Mouse (Mus musculus): ENCODE measurements at regions not wholly inside any gene's neighbourhood (a gene's known extent, or its start where the extent isn't known, plus 50 kb on each side); places are given as distances from the start of the nearest gene placed in this dataset.
A peak's percentile ranks its signal among the peaks of the same experiment; 100 is the strongest.
"Not testable (repeated sequence)": the region's sequence is repeated elsewhere in the genome, so short reads cannot be mapped to it uniquely, and the experiment has no call there.

DNA sequence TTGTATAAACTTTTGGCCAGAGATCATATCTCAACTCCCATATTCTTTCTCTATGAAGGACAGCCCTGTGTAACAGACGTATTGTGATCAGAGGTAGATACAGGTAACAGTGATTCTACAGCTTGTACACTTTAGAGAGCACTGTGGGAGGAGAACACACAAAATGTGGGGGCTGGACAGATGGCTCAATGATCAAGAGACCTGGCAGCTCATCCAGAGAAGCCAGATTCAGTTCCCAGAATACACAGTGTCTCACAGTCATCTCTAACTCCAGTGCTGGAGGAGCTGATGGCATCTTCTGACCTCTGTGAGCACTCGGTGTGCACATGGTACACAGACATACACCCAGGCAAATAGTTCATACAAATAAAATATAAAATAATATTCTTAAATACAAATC is 102.5 kb upstream of the Fam78b start:
- intact Hi-C loops (cut with DNase I) = no loop called here
- no peak for DNase-seq

DNA sequence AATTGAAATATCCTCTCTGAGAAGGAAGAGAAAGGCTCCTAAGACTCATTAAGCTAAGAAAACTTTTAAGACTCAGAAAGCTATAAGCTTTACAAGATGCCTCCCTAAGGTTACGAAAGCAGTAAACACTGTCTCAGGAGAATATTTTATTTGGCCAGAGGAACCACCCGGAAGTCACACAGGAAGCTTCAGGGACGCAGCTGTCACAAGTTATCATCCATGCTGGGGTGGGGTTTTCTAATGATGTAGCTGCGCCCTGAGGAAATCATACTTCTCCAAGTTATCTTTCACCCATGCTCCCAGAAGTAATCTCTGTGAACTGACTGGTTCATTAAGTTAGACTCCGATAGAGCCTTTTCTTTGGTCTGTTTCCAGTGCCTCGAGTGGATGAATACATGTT is 102.0 kb upstream of the Fam78b start:
- DNase-seq = no peak
- intact Hi-C loops (cut with DNase I) = no loop called here

DNA sequence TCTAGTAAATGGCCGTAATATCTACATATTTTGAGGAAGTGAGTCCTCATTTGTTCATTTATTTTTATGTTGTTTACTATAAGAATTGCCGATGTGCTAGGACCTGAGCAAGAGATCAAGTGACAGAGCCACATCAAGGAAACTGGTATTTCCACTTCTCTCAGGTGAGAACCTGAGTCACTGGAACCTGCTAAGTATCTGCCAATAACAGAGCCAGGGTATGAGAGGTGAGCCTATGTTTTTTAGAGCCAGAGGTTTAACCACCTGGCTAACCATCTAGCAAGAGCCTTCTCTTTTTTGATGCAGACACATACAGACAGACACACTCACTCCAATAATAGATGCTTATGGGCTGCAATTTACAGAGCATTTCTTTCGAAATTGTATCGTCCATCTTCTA is 101.2 kb upstream of the Fam78b start:
- intact Hi-C loops (cut with DNase I) = loop anchor here (2.0 kb wide), 1 partner anchor 35 kb away; no protein-coding TSS in a partner anchor

DNA sequence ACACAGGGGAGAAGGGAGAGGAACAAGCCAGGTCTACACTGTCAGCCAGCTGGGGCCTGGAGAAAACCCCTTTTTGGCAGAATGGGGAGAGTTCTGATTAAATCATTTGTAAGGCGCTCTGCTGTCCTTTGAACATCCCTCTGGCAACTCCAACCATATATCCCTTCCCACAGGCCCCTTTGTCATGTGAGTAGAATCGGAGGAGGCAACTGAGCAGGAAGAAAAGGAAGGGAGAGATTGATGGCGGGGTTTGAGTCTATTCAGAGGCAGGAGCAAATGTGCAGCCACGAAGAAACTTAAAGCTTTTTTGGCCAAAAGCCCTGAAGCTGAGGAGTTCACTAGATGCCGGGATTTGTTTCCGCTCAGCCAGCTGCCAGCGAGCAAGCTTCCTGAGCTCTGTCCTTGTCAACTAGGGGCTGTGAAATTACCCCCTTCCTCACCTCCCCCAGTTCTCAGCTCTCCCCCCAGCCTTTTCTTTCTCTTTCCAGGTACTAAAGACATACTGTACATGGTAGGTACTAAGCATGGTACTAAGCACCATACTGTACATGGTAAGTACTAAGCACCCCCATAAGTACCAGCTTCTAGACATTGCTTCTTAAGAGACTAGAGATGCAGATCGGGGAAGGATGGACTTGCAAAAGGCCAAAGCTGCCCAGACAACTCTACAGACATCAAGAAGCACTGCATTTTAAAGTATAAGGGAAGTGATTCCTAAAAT is 100.6 kb upstream of the Fam78b start:
- DNase-seq = peak; percentile 33
- intact Hi-C loops (cut with DNase I) = loop anchor here (2.0 kb wide), 1 partner anchor 36 kb away; no protein-coding TSS in a partner anchor

More for the DNA sequence above, 101.2 kb upstream of the Fam78b start:
- DNase-seq = no peak

DNA sequence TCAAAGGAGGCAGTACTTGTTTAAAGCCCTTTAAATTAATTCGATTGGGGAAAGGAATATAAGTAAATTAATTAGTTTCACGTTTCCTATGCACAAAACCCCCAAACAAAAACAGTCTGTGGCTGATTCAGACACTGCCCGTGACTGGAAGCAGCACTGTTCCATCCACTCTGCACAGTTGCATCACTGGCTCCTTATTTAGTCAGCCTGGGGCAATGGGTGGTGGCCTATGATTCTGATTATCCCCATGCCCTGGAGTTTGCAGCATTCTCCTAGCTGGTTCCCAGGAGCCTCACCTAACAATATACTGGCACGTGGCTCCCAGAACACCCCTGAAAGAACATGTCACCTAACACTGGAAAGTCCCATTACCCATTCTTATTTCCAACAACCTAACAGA is 99.6 kb upstream of the Fam78b start:
- intact Hi-C loops (cut with DNase I) = loop anchor here (2.0 kb wide), 1 partner anchor 37 kb away; no protein-coding TSS in a partner anchor
- DNase-seq = no peak

DNA sequence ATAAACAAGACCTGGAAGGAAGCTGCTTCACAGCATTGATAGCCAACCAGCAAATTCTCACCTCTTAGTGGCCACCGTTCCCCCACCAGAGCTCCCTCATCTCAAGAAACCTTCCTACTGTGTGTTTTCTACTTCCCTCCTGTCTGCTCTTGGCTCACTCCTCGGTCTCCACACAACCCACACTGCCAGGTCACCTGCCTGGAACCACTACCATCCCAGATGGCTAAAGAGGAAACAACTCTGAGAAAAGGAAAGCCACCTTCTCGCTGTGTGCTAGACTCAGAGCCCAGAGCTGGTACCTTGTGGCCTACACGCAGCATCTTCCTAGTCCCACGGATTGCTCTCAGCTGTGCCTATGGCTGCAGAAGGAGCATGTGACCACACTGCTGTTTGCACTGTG is 97.8 kb upstream of the Fam78b start:
- no peak for DNase-seq
- intact Hi-C loops (cut with DNase I) = no loop called here

DNA sequence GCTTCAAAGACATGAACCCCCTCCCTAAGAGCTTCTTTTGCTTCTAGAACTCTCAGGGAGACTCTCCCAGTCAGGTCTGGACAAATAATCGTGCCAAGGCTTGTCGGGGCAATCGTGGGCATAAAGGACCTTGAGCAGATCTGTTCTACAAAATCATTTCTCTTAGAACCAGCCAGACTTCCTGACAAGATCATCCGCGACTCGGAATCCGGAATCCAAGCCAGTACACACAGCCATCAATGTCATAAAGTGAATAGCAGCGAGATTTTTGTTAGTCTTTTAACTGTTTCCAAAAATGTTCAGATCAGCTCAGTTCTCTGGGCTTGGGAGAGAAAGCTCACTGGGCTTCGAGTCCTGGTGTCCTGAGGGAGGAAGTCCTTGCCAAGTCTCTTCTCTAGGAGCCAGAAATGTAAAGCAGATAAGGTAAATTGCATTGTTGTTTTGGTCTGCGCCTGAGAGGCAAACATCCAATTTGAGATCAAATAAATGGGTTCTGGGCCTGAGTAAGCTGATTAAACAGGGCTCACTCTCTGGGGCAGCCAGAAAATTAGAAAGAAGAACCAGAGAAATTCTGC is 92.9 kb upstream of the Fam78b start:
- intact Hi-C loops (cut with DNase I) = no loop called here
- DNase-seq = peak; percentile 3

DNA sequence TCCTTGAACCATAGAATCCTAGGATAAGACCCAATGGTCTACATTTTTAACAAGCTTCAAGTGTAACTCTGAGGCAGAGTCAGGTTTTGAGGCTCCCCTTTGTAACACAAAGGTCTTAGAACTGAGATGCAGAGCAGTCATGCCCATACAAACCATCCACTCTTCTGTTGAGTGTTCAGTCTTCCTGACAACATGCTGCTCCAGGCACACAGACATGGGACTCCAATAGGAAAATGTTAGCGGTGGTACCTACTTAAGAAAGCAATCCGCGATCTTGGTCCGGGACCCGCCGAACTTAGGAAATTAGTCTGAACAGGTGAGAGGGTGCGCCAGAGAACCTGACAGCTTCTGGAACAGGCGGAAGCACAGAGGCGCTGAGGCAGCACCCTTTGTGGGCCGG is 89.0 kb upstream of the Fam78b start:
- intact Hi-C loops (cut with DNase I); DNase-seq: not testable (repeated sequence)

DNA sequence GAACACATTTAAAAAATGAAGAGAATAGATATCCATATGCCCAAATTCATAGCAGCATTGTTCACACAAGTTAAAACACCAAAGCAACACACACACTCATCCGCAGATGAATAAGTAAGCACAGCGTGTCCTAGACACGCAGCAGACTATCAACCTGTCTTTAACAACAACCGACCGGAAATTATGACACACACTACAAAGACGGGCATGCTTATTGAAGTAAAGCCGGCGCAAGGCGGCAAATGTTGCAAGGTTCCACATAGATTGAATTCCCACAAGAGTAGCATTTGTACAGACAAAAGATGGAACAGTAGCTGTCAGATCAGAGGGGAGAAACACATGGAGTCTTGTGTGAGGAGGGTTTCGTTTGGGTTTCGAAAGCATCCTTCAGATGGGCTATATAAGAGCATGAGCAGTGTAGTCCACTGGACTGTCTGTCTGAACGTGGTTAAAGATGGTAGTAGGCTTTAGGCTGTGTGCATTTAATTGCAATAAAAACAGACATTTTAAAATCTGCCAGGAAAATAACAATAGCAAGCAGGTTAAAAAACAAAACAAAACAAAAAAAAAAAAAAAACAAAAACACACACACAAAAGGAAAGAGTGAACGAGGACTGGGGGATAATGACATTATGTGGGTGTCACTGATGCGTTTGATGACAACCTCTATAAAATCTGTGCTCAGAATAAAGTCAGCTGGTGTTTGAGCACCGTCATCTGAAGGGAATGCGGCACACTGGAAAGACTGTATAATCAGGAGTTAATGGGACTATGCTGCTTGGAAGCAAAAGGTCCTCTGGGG is 78.1 kb upstream of the Fam78b start:
- intact Hi-C loops (cut with DNase I) = no loop called here
- DNase-seq = no peak

DNA sequence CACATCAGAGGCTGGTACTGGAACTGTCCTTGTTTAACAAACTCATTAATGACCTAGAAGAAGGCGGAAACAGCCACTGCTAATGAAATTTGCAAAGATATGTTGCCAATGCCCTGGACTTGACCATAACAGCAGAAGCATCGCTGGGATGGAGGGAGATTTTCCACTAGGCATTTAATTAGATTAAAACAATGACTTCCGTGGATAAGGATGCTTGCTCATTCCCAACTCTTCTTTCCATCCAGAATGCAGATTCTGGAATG is 77.6 kb upstream of the Fam78b start:
- no peak for DNase-seq
- intact Hi-C loops (cut with DNase I) = no loop called here

DNA sequence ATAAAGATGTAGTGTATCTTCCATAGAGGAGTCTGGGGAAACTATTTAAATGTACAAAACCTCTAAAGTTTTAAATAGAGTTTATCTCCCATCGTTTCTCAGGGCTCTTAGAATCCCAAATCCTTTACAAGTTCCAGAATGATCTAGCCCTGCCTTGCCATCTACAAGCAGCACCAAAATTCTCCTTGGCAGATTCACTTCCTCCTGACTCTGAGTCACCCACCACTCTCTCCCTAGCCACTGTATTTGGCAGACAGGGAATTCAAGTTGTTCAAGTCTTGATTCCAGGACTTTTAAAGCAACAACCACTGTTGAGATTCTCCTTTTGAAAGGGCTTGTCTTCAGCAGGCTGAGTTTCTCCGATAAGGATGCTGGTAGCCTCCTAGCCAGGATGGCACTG is 77.1 kb upstream of the Fam78b start:
- intact Hi-C loops (cut with DNase I) = no loop called here
- no peak for DNase-seq

DNA sequence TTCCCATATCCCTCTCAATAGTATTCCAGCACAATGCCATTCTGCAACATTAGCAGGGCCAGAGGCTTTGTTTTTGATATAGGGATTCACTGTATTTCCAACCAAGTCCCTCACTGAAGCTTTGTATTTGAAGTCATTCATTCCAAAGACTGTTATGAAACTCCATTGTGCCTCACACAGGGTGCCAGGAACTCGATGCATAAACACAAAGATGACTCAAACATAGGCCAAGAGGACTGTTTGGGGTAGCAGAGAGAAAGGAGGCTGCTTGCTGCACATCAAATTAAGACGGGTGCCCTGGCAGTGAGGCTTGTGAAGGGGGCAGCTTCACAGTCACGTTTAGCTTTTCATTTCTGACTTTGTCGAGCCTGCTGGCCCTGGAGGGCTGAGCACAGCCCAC is 75.1 kb upstream of the Fam78b start:
- intact Hi-C loops (cut with DNase I) = no loop called here
- peak; percentile 15 for DNase-seq

DNA sequence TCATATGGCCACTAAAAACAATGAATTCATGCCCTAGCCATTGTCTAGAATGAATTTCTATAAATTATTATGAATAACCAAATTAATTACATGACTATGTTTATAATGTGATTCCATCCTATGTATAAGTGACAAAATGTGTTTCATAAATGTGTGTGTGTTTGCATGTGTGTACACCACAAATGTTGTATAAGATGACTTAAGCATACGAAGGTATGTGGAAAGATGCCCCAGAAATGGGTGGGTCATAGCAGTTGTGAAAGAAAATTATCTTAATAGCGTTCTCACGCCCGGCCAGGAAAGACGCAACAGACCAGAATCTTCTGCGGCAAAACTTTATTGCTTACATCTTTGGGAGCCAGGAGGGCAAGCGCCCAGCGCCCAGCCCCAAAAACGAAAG is 61.5 kb upstream of the Fam78b start:
- intact Hi-C loops (cut with DNase I); DNase-seq: not testable (repeated sequence)

DNA sequence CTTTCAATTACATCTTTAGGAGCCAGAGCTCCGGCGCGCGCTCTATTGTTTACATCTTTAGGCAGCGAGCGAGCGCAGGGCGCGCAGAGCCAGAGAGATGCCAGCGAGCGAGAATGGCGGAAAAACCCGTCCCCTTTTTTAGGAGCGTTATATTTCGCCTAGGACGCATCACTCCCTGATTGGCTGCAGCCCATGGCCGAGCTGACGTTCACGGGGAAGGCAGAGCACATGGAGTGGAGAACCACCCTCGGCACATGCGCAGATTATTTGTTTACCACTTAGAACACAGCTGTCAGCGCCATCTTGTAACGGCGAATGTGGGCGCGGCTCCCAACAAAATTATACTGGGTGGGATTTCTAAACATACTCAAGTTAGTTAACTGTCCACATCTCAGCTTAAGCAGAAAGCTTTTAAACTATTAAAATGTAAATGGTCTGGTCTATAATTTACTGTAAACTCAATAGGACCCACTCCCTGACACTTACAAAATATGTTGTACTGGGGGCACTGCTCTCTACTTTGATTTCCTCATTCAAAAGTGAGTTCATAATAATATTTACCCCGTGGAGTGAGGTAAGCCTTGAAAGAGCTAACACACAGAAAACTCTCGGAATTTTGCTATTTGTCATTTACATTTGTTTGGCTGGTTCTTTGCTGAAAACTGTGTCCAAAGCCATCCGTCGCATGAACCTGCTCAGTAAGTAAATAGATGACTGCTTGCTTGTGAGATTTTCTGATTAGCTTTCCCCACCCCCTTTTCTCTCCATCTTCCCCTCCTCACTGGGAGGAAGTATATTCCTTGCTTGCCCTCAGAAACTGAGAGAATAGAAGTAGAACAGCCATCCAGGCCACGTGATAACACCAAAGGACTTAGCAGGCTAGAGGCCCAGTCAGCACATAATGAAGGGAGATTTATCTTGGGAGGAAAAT is 60.8 kb upstream of the Fam78b start:
- intact Hi-C loops (cut with DNase I); DNase-seq: not testable (repeated sequence)

DNA sequence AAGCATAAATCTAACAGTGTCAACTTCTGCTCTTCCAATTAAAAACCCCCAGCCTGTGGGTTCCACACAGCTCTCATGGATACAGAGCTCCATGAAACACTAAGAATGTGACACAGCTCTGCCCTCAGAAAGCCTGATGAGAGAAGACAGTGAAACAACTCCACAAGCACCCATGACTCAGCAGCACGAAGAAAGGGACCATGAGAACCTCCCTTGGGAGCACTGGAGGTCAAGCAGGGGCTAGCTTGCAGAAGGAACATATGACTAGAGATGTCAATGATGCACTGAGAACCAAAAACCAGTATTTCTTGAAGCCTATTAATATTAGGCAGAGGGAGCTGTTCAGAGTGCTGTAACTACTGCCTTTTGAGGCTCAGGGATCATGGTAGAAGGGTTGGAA is 59.0 kb upstream of the Fam78b start:
- no peak for DNase-seq
- intact Hi-C loops (cut with DNase I) = no loop called here

DNA sequence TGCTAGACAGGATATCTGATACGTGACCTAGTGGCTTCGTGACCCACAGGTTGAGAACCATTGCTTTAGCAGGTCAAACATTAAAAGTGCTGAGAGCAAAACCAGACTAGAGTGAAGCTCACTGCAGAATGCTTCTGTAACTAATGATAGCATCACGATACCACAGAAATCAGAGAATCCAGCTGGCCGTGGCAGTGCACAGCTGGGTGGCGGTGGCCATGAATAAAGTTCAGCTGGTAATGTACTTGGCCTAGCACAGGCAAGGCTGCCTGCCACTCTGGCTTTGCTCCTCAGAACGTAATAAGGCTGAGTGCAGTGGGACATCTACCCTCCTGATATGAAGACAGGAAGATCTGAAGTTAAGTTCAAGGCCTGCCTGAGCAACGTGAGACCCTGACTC is 56.7 kb upstream of the Fam78b start:
- DNase-seq = no peak
- intact Hi-C loops (cut with DNase I) = no loop called here

DNA sequence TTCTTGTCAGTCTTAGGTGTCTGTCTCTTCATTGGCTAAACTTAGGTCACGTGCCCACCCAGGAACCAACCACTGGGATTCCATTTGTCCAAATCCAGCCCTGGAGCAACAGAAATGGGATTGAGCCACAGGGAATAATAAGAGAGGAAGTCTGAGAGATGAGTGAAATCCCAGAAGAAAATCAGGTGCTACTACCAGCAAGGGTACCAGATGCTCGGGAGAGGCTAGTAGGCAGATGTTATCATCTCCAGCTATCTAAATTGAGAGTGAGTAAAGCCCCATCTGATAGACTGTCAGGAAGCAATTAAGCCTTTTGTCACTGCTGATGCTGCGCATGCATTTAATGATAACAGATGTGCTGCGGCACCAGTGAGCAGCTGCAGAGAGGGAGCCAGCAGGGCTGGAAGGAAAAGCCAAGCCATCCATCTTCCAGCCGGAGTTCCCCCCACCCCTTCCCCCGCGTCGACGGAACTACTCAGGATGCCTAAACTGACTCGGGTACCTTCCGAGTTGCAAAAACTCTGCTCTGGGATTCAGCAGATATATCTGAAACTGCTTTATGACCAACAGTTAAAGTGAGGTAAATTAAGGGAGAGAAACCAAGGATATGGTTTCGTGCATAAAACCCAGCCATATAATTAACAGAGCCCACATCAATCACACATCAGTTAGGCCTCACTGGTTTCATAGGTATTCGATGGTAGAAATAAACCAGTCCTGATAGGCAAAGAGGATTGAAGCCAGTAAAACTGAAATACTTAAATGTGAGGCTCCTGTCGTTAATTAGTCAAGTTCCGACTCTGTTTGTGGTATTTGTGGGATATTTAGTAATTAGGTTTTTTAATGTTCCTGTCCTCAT is 53.1 kb upstream of the Fam78b start:
- intact Hi-C loops (cut with DNase I) = no loop called here
- peak; percentile 5 for DNase-seq
